ENCODE assay signal across 15 mouse cellular contexts in the genomic region with DNA sequence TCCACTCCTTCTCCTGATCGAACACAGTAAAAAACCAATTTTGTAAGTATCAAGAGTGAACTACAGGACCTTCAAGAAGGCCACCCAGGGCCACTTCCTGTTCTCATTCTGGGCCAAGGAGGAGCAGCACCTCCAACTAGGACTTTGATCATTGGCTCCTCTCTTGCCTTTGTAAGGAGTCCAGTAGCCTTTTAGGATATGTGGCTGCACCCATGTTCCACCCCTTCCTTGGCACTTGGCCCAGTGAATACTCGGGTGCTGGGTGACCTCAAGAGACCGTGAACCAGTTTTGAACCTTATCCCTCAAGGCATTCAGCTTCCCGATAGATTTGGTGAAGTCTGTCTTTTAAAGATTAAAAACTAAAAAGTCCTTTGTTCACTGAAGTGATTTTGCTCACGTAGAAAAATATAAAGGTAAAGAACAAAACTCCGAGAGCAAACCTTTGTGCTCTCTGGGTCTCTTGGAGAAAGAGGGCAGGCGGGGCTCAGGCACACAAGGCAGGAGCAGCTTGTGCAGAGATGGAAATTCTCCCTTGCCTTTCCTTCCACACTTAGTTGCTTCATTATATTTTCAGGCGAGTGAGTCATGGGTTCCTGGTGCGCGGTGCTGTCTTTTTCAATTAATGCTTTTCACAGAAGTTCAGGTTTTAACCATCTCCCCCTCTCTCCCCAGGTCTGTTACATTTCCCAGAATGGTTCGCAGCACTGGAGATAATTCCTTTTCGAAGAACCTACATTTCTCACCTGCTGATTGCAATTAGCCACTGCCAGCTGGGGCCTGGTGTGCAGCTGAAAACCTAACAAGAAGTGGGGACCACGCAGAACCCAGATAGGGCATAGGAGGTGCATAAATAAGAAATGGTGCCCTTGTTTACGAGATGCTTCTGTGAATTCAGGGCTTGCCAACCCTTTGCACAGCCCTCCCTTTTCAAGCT.
DNase-seq lines count a peak whose midpoint lies in the region; ATAC-seq lines count a peak whose summit lies in the region.
"Had no signal": no experiment of that assay in that cellular context is flagged by ENCODE, and none has a peak within 500 bp of the region (broad histone marks: within the 10 kb centered on the region; RNA-seq: fewer than 3 reads in every experiment).

No protein-coding gene starts in this region.

- H3K9me3 ChIP-seq in kidney, embryonic 16.5 days (ENCODE audit: low read length): no peaks in the 10 kb centered on the region
- H3K9me3 ChIP-seq in heart, embryonic 10.5 days: no peaks in the 10 kb centered on the region
- H3K9me3 ChIP-seq: embryonic facial prominence, embryonic 15.5 days; heart, embryonic 15.5 days; limb, embryonic 13.5 days; stomach, embryonic 15.5 days had no signal

- ATAC-seq in kidney, embryonic 16.5 days (ENCODE audit: low FRiP score, low TSS enrichment): no peak

- H3K4me2 ChIP-seq in kidney, embryonic 16.5 days (replicated peaks; ENCODE audit: low read depth, low read length): no peak overlapping the region
- H3K4me2 ChIP-seq: embryonic facial prominence, embryonic 15.5 days; heart, embryonic 15.5 days; limb, embryonic 13.5 days; stomach, embryonic 15.5 days had no signal

- no peaks in the 10 kb centered on the region for H3K36me3 ChIP-seq in kidney, embryonic 16.5 days (ENCODE audit: insufficient read depth, low read length)
- H3K36me3 ChIP-seq in heart, embryonic 10.5 days: no peaks in the 10 kb centered on the region
- H3K36me3 ChIP-seq: embryonic facial prominence, embryonic 15.5 days; heart, embryonic 15.5 days; limb, embryonic 13.5 days; stomach, embryonic 15.5 days had no signal

- 81% methylated on average over 14 of the region's 14 CpGs for WGBS in kidney, embryonic 16.5 days
- WGBS in heart, embryonic 10.5 days: 75% methylated on average over 14 of the region's 14 CpGs

- peak; percentile 8 to 24 for DNase-seq in cerebellum, postnatal 10 days
- DNase-seq in cerebellum, adult 18-20 months: no peak
- DNase-seq in kidney, adult 8-10 months: peak; percentile 43 to 71
- peak; percentile 4 for DNase-seq in right cerebral cortex, postnatal 25 days
- DNase-seq in right cerebral cortex, postnatal 36 days (ENCODE audit: low spot score in 2 of 2): no peak
- DNase-seq in telencephalon, adult 2 months (ENCODE audit: low read depth, low spot score): peak; percentile 6
- DNase-seq in heart, embryonic 10.5 days (ENCODE audit: low spot score): no peak
- DNase-seq: B cell, adult 2 months; lung, adult 2 months had no signal

- no peak overlapping the region for H3K4me3 ChIP-seq in kidney, embryonic 16.5 days (ENCODE audit: low read length)
- H3K4me3 ChIP-seq in heart, embryonic 10.5 days: no peak overlapping the region
- H3K4me3 ChIP-seq: embryonic facial prominence, embryonic 15.5 days; heart, embryonic 15.5 days; limb, embryonic 13.5 days; myocyte; stomach, embryonic 15.5 days had no signal

- no peak overlapping the region for H3K27ac ChIP-seq in kidney, embryonic 16.5 days (ENCODE audit: low read length)
- no peak overlapping the region for H3K27ac ChIP-seq in heart, embryonic 10.5 days
- H3K27ac ChIP-seq: embryonic facial prominence, embryonic 15.5 days; heart, embryonic 15.5 days; limb, embryonic 13.5 days; stomach, embryonic 15.5 days had no signal

- H3K9ac ChIP-seq in kidney, embryonic 16.5 days (replicated peaks; ENCODE audit: low read length): no peak overlapping the region
- H3K9ac ChIP-seq: embryonic facial prominence, embryonic 15.5 days; heart, embryonic 15.5 days; limb, embryonic 13.5 days; stomach, embryonic 15.5 days had no signal

- H3K4me1 ChIP-seq in kidney, embryonic 16.5 days (ENCODE audit: insufficient read depth, low read length): no peaks in the 10 kb centered on the region
- H3K4me1 ChIP-seq in heart, embryonic 10.5 days: no peaks in the 10 kb centered on the region
- H3K4me1 ChIP-seq: embryonic facial prominence, embryonic 15.5 days; heart, embryonic 15.5 days; limb, embryonic 13.5 days; stomach, embryonic 15.5 days had no signal

- H3K27me3 ChIP-seq in kidney, embryonic 16.5 days (ENCODE audit: insufficient read depth, low read length): no peaks in the 10 kb centered on the region
- H3K27me3 ChIP-seq in heart, embryonic 10.5 days (ENCODE audit: insufficient read depth, poor library complexity, severe bottlenecking): no peaks in the 10 kb centered on the region
- H3K27me3 ChIP-seq: heart, embryonic 15.5 days; limb, embryonic 13.5 days; stomach, embryonic 15.5 days had no signal

Comparison
In these comparisons a context has a peak if more than half of its experiments do, and no peak if none do; other contexts are left out.
1. DNase-seq: peak in cerebellum, postnatal 10 days (2 of 2), kidney, adult 8-10 months (2 of 2), right cerebral cortex, postnatal 25 days (single experiment) and telencephalon, adult 2 months (single experiment); none in cerebellum, adult 18-20 months (0 of 2), right cerebral cortex, postnatal 36 days (0 of 2) and heart, embryonic 10.5 days (single experiment).